Mouse (Mus musculus) hindbrain, postnatal 0 days (tissue): ENCODE data around the gene Runx3. TPM values are rescaled to one million over a fixed set of nuclear protein-coding genes. Genes with fewer than 3 reads are reported as not detected.

Experiments used
- ATAC-seq: fragments of 200-750 bp; cut with Nextera tagmentation; 2 replicates; pipeline ENCODE4 v1.8.0; 2017; ENCODE audit warnings: mild to moderate bottlenecking, moderate TSS enrichment, moderate library complexity
- DNase-seq: peaks from one replicate; pipeline ENCODE4 v3.0.0-alpha.2; 2015; ENCODE audit warnings: low spot score
- H3K27ac ChIP-seq: fragments of 300-500 bp; sonication (generic); 2 replicates; pipeline ENCODE4 v1.5.1; 2014; ENCODE audit warnings: mild to moderate bottlenecking
- H3K27me3 ChIP-seq: fragments of 300-500 bp; sonication (generic); 2 replicates; pipeline ENCODE4 v1.6.1; 2014; ENCODE audit warnings: low read length, mixed read lengths; ENCODE audit not compliant: insufficient read depth
- H3K36me3 ChIP-seq: fragments of 300-500 bp; sonication (generic); 2 replicates; pipeline ENCODE4 v1.6.1; 2014; ENCODE audit warnings: low read length, mixed read lengths; ENCODE audit not compliant: insufficient read depth
- H3K4me1 ChIP-seq: fragments of 300-500 bp; sonication (generic); 2 replicates; pipeline ENCODE4 v1.6.1; 2014; ENCODE audit warnings: antibody characterized with exemption, low read length, mixed read lengths; ENCODE audit not compliant: insufficient read depth
- H3K4me2 ChIP-seq: fragments of 300-500 bp; sonication (generic); 2 replicates; pipeline ENCODE4 v1.6.1; 2014; ENCODE audit warnings: low read depth, mild to moderate bottlenecking, low read length, moderate library complexity, mixed read lengths
- H3K4me3 ChIP-seq: fragments of 300-500 bp; sonication (generic); 2 replicates; pipeline ENCODE4 v1.5.1; 2014; ENCODE audit warnings: low read length
- H3K9ac ChIP-seq: fragments of 300-500 bp; sonication (generic); replicated peaks from 2 replicates; pipeline ENCODE4 v1.6.1; 2014; ENCODE audit warnings: mild to moderate bottlenecking, low read length, moderate library complexity, mixed read lengths
- H3K9me3 ChIP-seq: fragments of 300-500 bp; sonication (generic); 2 replicates; pipeline ENCODE4 v1.6.1; 2016; ENCODE audit warnings: low read length, mixed read lengths
- CTCF ChIP-seq: IDR thresholded peaks from 2 replicates; pipeline ENCODE4 v1.5.1; 2016; ENCODE audit warnings: antibody characterized with exemption, control low read depth, low read depth
- WGBS: fragments of 180-500 bp; shearing (Covaris S2); extraction: QIAGEN DNeasy Blood & Tissue Kit; methylation state at CpG from one replicate; pipeline ENCODE4 v1.1.7; 2014; 5-methylcytosine and 5-hydroxymethylcytosine counted together
- polyA plus RNA-seq: library from polyadenylated mRNA; unstranded; fragments of >200 nt; fragmentation: Nextera tagmentation; extraction: Ambion mirVana; gene quantifications from 2 replicates; pipeline ENCODE4 v1.2.1, GENCODE M21; 2015
- total RNA-seq: library from RNA; depleted of rRNA; stranded (reverse); fragments of >200 nt; gene quantifications from 2 replicates; pipeline ENCODE4 v1.2.3, GENCODE M21; 2014

The Runx3 gene
- total and polyA plus RNA-seq, 2 experiments from 2014 or later: not detected

DNA sequence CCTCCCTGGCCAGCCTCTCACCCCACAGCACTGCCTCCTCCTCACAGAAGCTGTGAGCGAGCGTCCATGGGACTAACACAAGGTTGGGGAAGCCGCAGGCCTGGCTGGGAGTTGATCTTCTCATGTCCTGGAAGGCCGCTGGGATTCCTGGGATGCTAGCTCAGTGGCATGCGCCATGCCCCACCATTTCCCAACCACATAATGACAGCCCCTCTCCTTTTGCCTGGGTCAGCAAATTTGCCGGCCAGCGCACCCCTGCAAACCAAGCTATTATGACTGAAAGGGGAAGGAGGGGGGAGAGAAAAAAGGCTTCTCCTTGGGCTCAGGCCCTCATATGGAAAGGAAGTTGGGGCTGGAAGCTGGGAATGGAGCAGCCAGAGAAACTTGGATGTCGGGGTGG is 6.8 kb upstream of the Runx3 start:
- 75% methylated on average over 8 of the region's 8 CpGs for WGBS
- no peak for ATAC-seq

DNA sequence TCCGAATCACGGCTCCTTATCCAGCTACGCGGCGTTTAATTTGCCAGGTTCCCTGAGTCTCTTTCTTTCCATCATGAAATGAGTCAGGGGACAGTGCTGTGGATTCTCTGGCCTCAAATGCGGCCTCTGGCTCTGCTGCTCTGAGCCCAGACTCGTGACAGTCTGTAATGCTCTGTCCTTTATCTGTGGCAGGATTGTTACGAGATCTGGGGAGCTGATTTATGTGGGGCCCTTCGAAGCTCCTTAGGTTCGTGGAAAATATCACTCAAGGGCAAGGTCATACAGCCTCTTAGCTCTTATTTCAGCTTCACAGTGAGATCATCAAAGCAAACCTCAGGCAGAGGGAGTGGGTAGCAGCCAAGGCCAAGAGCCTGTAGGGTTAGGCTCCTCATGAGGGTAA is 6.2 kb upstream of the Runx3 start:
- no peaks in the 10 kb centered on the region for H3K9me3 ChIP-seq
- 83% methylated on average over 10 of the region's 10 CpGs for WGBS
- ATAC-seq: no peak

More for the DNA sequence above, 6.8 kb upstream of the Runx3 start:
- Histone ChIP-seq H3K4me2 (no peak overlapping the region), H3K27me3 (no peaks in the 10 kb centered on the region), H3K4me3 (no peak overlapping the region), H3K9me3 (no peaks in the 10 kb centered on the region), H3K9ac (no peak overlapping the region), H3K4me1 (no peaks in the 10 kb centered on the region), H3K36me3 (no peaks in the 10 kb centered on the region), H3K27ac (no peak overlapping the region)
- no peak for TF ChIP-seq CTCF
- no peak for DNase-seq

DNA sequence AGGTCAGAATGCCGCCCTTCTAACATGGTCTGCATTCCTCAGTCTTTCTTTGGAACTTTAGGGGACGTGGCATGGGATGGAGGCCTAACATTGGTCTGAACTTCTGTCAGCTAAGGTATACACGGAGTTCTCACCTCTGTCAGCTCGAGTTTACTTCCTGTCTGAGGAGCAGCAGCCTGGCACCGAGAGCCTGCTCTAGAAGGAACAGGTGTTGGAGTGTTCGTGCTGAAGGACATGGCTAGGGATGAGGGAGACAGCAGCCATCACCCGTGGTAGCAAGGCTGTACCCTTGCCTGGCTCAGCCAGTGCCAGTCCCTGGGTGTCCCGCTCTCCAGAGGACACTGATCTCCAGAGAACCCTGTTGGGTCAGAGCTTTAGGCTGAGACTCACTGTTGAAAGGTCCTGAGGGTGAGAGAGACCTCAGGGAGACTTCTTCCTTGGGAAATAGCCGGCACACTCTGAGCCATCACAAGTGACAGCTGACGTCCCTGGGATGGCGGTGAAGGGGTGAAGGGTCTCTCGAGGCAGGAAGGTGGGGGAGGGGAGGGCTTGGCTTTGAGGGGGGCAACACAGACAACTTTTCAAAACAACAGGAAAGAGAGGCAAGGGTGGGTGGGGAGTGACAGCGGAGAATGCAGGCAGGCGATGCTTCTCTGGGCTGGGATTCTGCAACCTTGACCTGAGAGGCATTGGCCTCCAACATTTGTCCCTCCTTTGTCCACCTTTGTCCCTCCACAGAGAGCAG is 4.9 kb upstream of the Runx3 start:
- H3K27me3 ChIP-seq: no peaks in the 10 kb centered on the region
- H3K4me3 ChIP-seq: no peak overlapping the region
- WGBS: 63% methylated on average over 14 of the region's 14 CpGs
- no peak for DNase-seq
- no peak overlapping the region for H3K27ac ChIP-seq
- no peak overlapping the region for H3K9ac ChIP-seq
- H3K36me3 ChIP-seq: no peaks in the 10 kb centered on the region
- H3K4me2 ChIP-seq: no peak overlapping the region
- ATAC-seq: no peak
- H3K4me1 ChIP-seq: no peaks in the 10 kb centered on the region
- no peaks in the 10 kb centered on the region for H3K9me3 ChIP-seq
- TF ChIP-seq CTCF: no peak

More for the DNA sequence above, 6.2 kb upstream of the Runx3 start:
- no peaks in the 10 kb centered on the region for H3K36me3 ChIP-seq
- H3K27me3 ChIP-seq: no peaks in the 10 kb centered on the region
- DNase-seq: no peak
- no peak overlapping the region for H3K4me2 ChIP-seq
- no peak overlapping the region for H3K9ac ChIP-seq
- no peak for TF ChIP-seq CTCF
- H3K27ac ChIP-seq: no peak overlapping the region
- H3K4me3 ChIP-seq: no peak overlapping the region
- H3K4me1 ChIP-seq: no peaks in the 10 kb centered on the region

DNA sequence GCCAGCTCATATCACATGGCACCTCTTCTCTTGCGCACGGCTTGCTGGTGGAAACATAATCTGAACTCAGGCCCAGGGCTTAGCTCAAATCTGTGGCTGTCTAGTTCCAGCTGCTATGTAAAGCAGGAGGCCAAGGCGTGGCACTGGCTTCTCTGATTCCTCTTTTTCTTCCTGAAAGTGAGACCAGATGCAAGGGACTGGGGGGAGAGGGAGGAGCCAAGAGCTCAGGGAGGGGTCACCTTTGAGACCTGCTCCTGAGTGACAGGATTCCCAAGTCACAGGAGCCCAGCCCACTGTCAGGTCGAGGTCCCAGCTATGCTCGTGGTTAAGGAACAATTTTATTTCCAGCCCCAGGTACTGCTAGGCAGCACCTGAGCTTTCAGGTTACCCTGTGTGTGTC is 4.1 kb upstream of the Runx3 start:
- TF ChIP-seq CTCF: no peak
- no peak for DNase-seq
- Histone ChIP-seq H3K4me2 (no peak overlapping the region), H3K9ac (no peak overlapping the region), H3K27ac (no peak overlapping the region), H3K9me3 (no peaks in the 10 kb centered on the region), H3K27me3 (no peaks in the 10 kb centered on the region), H3K4me3 (no peak overlapping the region), H3K36me3 (no peaks in the 10 kb centered on the region), H3K4me1 (no peaks in the 10 kb centered on the region)
- WGBS: 80% methylated on average over 5 of the region's 5 CpGs
- no peak for ATAC-seq

DNA sequence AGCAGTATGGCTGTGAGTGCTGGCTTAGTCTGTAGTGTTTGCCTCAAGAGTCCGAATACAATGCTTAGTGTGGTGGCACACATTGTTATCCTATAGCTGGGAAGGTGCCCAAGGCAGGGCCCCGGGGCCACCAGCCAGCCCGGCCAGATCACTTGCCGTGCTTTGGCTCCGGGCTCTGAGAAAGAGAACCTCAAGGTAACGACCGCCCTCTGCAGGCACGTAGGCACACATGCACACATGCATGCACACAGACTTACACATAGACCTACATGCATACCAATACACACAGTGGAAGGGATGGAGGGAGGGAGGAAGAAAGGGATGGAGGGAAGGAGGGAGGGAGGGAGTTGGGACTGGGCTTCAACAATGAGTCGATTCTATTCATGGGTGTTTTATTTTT is 2.6 kb upstream of the Runx3 start:
- H3K4me1 ChIP-seq: no peaks in the 10 kb centered on the region
- no peak for TF ChIP-seq CTCF
- H3K36me3 ChIP-seq: no peaks in the 10 kb centered on the region
- no peak for DNase-seq
- H3K4me3 ChIP-seq: no peak overlapping the region
- H3K9me3 ChIP-seq: no peaks in the 10 kb centered on the region
- WGBS: 94% methylated on average over 9 of the region's 9 CpGs
- ATAC-seq: no peak
- H3K27me3 ChIP-seq: no peaks in the 10 kb centered on the region
- H3K9ac ChIP-seq: no peak overlapping the region
- no peak overlapping the region for H3K4me2 ChIP-seq
- H3K27ac ChIP-seq: no peak overlapping the region

DNA sequence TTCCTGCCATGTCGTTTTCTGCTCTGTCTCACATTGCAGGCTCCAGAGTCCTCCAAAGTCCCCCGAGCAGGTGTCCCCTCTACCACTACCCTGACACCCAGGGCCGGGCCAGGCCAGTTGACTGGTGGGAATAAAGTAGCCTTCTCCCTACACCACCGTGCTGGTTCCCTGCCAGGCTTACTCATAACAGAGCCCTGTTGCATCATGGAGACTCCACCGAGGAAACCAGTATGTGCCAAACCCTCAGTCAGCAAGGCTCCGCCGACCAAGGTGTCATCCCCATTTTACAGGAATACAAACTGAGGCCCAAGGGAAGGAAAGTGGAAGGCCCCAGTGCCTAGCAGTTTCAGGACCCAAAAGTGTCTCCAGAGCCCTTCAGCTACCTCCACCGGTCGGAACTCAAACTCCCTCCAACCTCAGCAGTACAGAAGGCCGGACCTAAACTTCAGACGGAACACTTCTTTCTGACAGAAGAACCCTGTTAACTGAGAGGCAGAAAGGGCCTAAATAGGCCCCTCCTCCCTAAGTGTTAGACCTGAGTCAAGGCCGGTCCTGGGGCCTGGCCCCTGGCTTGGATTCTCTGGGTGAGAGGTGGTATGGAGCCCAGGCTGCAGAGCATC is 1.5 kb upstream of the Runx3 start:
- no peak for TF ChIP-seq CTCF
- Histone ChIP-seq H3K9ac (no peak overlapping the region), H3K4me1 (no peaks in the 10 kb centered on the region), H3K9me3 (no peaks in the 10 kb centered on the region), H3K4me2 (no peak overlapping the region), H3K27ac (no peak overlapping the region), H3K27me3 (no peaks in the 10 kb centered on the region), H3K4me3 (no peak overlapping the region), H3K36me3 (no peaks in the 10 kb centered on the region)
- WGBS: 93% methylated on average over 12 of the region's 12 CpGs
- DNase-seq (no peak), ATAC-seq (no peak)

DNA sequence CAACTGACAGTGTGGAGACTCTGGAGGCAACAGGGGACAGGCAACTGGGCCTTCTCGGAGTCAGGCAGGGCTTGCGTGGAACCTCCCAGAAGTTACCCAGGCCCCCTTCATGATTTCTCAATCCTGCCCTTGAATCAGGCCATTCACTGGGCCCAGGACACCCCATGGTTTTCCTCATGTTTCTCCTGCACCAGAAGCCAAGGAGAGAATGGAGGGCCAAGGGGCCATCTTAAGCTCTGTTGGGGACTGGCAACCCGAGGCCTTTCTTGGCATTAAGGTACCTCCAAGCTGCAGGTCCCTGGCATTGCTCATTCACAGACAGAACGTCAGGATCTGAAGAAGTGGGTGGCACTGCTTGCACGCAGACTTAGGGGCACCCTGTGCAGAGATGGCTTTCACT is 3.3 kb downstream of the Runx3 start:
- H3K4me2 ChIP-seq: no peak overlapping the region
- no peak for TF ChIP-seq CTCF
- H3K36me3 ChIP-seq: no peaks in the 10 kb centered on the region
- 66% methylated on average over 5 of the region's 5 CpGs for WGBS
- H3K27ac ChIP-seq: no peak overlapping the region
- no peaks in the 10 kb centered on the region for H3K9me3 ChIP-seq
- no peak overlapping the region for H3K4me3 ChIP-seq
- H3K27me3 ChIP-seq: no peaks in the 10 kb centered on the region
- H3K4me1 ChIP-seq: no peaks in the 10 kb centered on the region
- no peak overlapping the region for H3K9ac ChIP-seq
- ATAC-seq (no peak), DNase-seq (no peak)
